Mouse (Mus musculus) erythroblast, embryonic 14.5 days (primary cell): ENCODE results near the gene Rnf169.

ENCODE experiments used
- GATA1 ChIP-seq: IDR thresholded peaks from 2 replicates; pipeline ENCODE4 v1.6.1; 2012; ENCODE audit warnings: low read length, inconsistent platforms, mixed read lengths
- TAL1 ChIP-seq: IDR thresholded peaks from 3 replicates; pipeline ENCODE4 v1.6.1; 2012; ENCODE audit warnings: low read length, inconsistent platforms, mixed read lengths

GRCm38 (mm10) chr7:100012515-100012914, 32.3 kb upstream of the Rnf169 start:
- TF ChIP-seq TAL1 (no peak), GATA1 (no peak)
